Mouse (Mus musculus) C2C12 (cell line): ENCODE measurements at regions not wholly inside any gene's neighbourhood (a gene's known extent, or its start where the extent isn't known, plus 50 kb on each side); places are given as distances from the start of the nearest gene placed in this dataset.

Experiments used
- H3K27me3 ChIP-seq: one replicate; pipeline ENCODE4 v1.6.1; 2011; ENCODE audit not compliant: control insufficient read depth, insufficient read depth, insufficient read length
- H3K36me3 ChIP-seq: one replicate; pipeline ENCODE4 v1.6.1; 2011; ENCODE audit not compliant: control insufficient read depth, insufficient read depth
- H3K4me3 ChIP-seq: one replicate; pipeline ENCODE4 v1.5.1; 2011; ENCODE audit warnings: mild to moderate bottlenecking, control low read depth; ENCODE audit not compliant: poor library complexity, insufficient read depth, severe bottlenecking
- H3K79me2 ChIP-seq: one replicate; pipeline ENCODE4 v1.6.1; 2011; ENCODE audit not compliant: control insufficient read depth, insufficient read depth
- H3K79me3 ChIP-seq: one replicate; pipeline ENCODE4 v1.6.1; 2011; ENCODE audit warnings: low read depth, control low read depth
- H3ac ChIP-seq: one replicate; pipeline ENCODE3; 2011; ENCODE audit warnings: low read depth; ENCODE audit not compliant: control insufficient read depth, insufficient read length
- CEBPB ChIP-seq: IDR thresholded peaks from one replicate; pipeline ENCODE4 v1.6.1; 2011; ENCODE audit warnings: low read depth, mild to moderate bottlenecking, control low read depth, moderate library complexity
- CTCF ChIP-seq: IDR thresholded peaks from one replicate; pipeline ENCODE4 v1.5.1; 2011; ENCODE audit not compliant: control insufficient read depth, insufficient read depth, insufficient read length
- FOSL1 ChIP-seq: IDR thresholded peaks from one replicate; pipeline ENCODE4 v1.8.0; 2011; ENCODE audit warnings: mild to moderate bottlenecking, low read length; ENCODE audit not compliant: poor library complexity, insufficient read depth, severe bottlenecking
- MAX ChIP-seq: IDR thresholded peaks from one replicate; pipeline ENCODE4 v1.6.1; 2011; ENCODE audit warnings: mild to moderate bottlenecking, control low read depth
- MYOD1 ChIP-seq: IDR thresholded peaks from one replicate; pipeline ENCODE4 v1.6.1; 2011; ENCODE audit warnings: low read depth; ENCODE audit not compliant: control insufficient read depth, insufficient read length
- MYOG ChIP-seq: IDR thresholded peaks from one replicate; pipeline ENCODE4 v1.6.1; 2011; ENCODE audit not compliant: control insufficient read depth, insufficient read length; ENCODE audit errors: extremely low read depth
- USF1 ChIP-seq: IDR thresholded peaks from one replicate; pipeline ENCODE4 v1.6.1; 2011; ENCODE audit warnings: low read depth, mild to moderate bottlenecking, control low read depth, moderate library complexity

- peaks cover 13% of the 10 kb centered on the region for H3K27me3 ChIP-seq
- TF ChIP-seq MYOG = no peak
- no peak for TF ChIP-seq CEBPB
- TF ChIP-seq FOSL1 = no peak
- TF ChIP-seq MAX = no peak
- TF ChIP-seq CTCF = no peak
- TF ChIP-seq USF1 = no peak
- TF ChIP-seq MYOD1 = no peak
- no peaks in the 10 kb centered on the region for H3K79me2 ChIP-seq
- no peak overlapping the region for H3ac ChIP-seq
- H3K4me3 ChIP-seq = no peak overlapping the region
- no peaks in the 10 kb centered on the region for H3K36me3 ChIP-seq
- H3K79me3 ChIP-seq = no peaks in the 10 kb centered on the region
Measured at GRCm38 (mm10) chr8:15271793-15272587, 226.1 kb upstream of the BB014433 start.

- H3K4me3 ChIP-seq = no peak overlapping the region
- peaks cover 13% of the 10 kb centered on the region for H3K27me3 ChIP-seq
- H3K79me2 ChIP-seq = no peaks in the 10 kb centered on the region
- H3K36me3 ChIP-seq = no peaks in the 10 kb centered on the region
- no peaks in the 10 kb centered on the region for H3K79me3 ChIP-seq
- TF ChIP-seq MAX (no peak), CTCF (no peak), MYOG (no peak), FOSL1 (no peak), CEBPB (no peak), USF1 (no peak), MYOD1 (no peak)
- H3ac ChIP-seq = no peak overlapping the region
Measured at GRCm38 (mm10) chr8:15270290-15270689, 224.4 kb upstream of the BB014433 start.

GRCm38 (mm10) chr8:15244770-15245485 is 199.1 kb upstream of the BB014433 start:
- Histone ChIP-seq H3K27me3 (no peaks in the 10 kb centered on the region), H3K79me3 (no peaks in the 10 kb centered on the region), H3ac (no peak overlapping the region), H3K36me3 (no peaks in the 10 kb centered on the region), H3K4me3 (no peak overlapping the region), H3K79me2 (no peaks in the 10 kb centered on the region)
- TF ChIP-seq FOSL1 (no peak), CEBPB (no peak), USF1 (no peak), MYOD1 (no peak), MYOG (no peak), CTCF (no peak), MAX (no peak)

- TF ChIP-seq CEBPB (no peak), MYOD1 (no peak), MAX (no peak), USF1 (no peak), CTCF (no peak), FOSL1 (no peak), MYOG (no peak)
- Histone ChIP-seq H3K79me3 (no peaks in the 10 kb centered on the region), H3K79me2 (no peaks in the 10 kb centered on the region), H3K27me3 (no peaks in the 10 kb centered on the region), H3K4me3 (no peak overlapping the region), H3K36me3 (no peaks in the 10 kb centered on the region), H3ac (no peak overlapping the region)
Measured at GRCm38 (mm10) chr8:15235410-15235809, 189.5 kb upstream of the BB014433 start.

GRCm38 (mm10) chr8:15233241-15233640 is 187.4 kb upstream of the BB014433 start:
- Histone ChIP-seq H3K79me2 (no peaks in the 10 kb centered on the region), H3ac (no peak overlapping the region), H3K36me3 (no peaks in the 10 kb centered on the region), H3K27me3 (no peaks in the 10 kb centered on the region), H3K4me3 (no peak overlapping the region), H3K79me3 (no peaks in the 10 kb centered on the region)
- TF ChIP-seq USF1 = no peak
- no peak for TF ChIP-seq MYOD1
- TF ChIP-seq CEBPB = no peak
- no peak for TF ChIP-seq CTCF
- TF ChIP-seq FOSL1 = no peak
- no peak for TF ChIP-seq MYOG
- no peak for TF ChIP-seq MAX
